Mouse (Mus musculus) neural tube, embryonic 11.5 days (tissue): ENCODE data around the gene Ift43. TPM values are rescaled to one million over a fixed set of nuclear protein-coding genes. Genes with fewer than 3 reads are reported as not detected.

Experiments
- ATAC-seq: fragments of 200-750 bp; cut with Nextera tagmentation; 2 replicates; pipeline ENCODE4 v1.8.0; 2017; ENCODE audit warnings: moderate number of reproducible peaks, mild to moderate bottlenecking, moderate TSS enrichment, moderate library complexity; ENCODE audit not compliant: insufficient read depth, low FRiP score, low TSS enrichment
- DNase-seq: peaks from one replicate; pipeline ENCODE4 v3.0.0-alpha.2; 2015; ENCODE audit warnings: low spot score
- H3K27ac ChIP-seq: fragments of 300-500 bp; sonication (generic); 2 replicates; pipeline ENCODE4 v1.5.1; 2014; ENCODE audit warnings: low read depth, mild to moderate bottlenecking, low read length
- H3K27me3 ChIP-seq: fragments of 300-500 bp; sonication (generic); 2 replicates; pipeline ENCODE4 v1.6.1; 2014; ENCODE audit warnings: mild to moderate bottlenecking, low read length, mixed read lengths; ENCODE audit not compliant: control insufficient read depth, insufficient read depth
- H3K36me3 ChIP-seq: fragments of 300-500 bp; sonication (generic); 2 replicates; pipeline ENCODE4 v1.6.1; 2014; ENCODE audit warnings: mild to moderate bottlenecking, low read length, moderate library complexity, mixed read lengths; ENCODE audit not compliant: control insufficient read depth, insufficient read depth
- H3K4me1 ChIP-seq: fragments of 300-500 bp; sonication (generic); 2 replicates; pipeline ENCODE4 v1.6.1; 2014; ENCODE audit warnings: low read length, mixed read lengths; ENCODE audit not compliant: control insufficient read depth, insufficient read depth
- H3K4me2 ChIP-seq: fragments of 300-500 bp; sonication (generic); 2 replicates; pipeline ENCODE4 v1.6.1; 2014; ENCODE audit warnings: low read depth, mild to moderate bottlenecking, moderate library complexity
- H3K4me3 ChIP-seq: fragments of 300-500 bp; sonication (generic); 2 replicates; pipeline ENCODE4 v1.5.1; 2014; ENCODE audit warnings: low read depth, low read length
- H3K9ac ChIP-seq: fragments of 300-500 bp; sonication (generic); 2 replicates; pipeline ENCODE4 v1.6.1; 2014; ENCODE audit warnings: mild to moderate bottlenecking, low read length
- H3K9me3 ChIP-seq: fragments of 300-500 bp; sonication (generic); 2 replicates; pipeline ENCODE4 v1.6.1; 2016; ENCODE audit warnings: low read length; ENCODE audit not compliant: control insufficient read depth
- WGBS: fragments of 180-500 bp; shearing (Covaris S2); extraction: QIAGEN DNeasy Blood & Tissue Kit; methylation state at CpG from one replicate; pipeline ENCODE4 v1.1.7; 2014; 5-methylcytosine and 5-hydroxymethylcytosine counted together
- polyA plus RNA-seq: library from polyadenylated mRNA; unstranded; fragments of >200 nt; fragmentation: Nextera tagmentation; extraction: Ambion mirVana; gene quantifications from 2 replicates; pipeline ENCODE4 v1.2.1, GENCODE M21; 2014

Ift43 gene
- polyA plus RNA-seq, 1 experiment from 2014 or later: 88.1 TPM

GRCm38 (mm10) chr12:86116295-86116835, 34.0 kb downstream of the Ift43 start:
- no peak overlapping the region for H3K27ac ChIP-seq
- WGBS: 90% methylated on average over 15 of the region's 15 CpGs
- H3K9me3 ChIP-seq: no peaks in the 10 kb centered on the region
- H3K4me1 ChIP-seq: no peaks in the 10 kb centered on the region
- no peak overlapping the region for H3K4me3 ChIP-seq
- DNase-seq (no peak), ATAC-seq (no peak)
- H3K36me3 ChIP-seq: no peaks in the 10 kb centered on the region
- H3K4me2 ChIP-seq: no peak overlapping the region
- no peak overlapping the region for H3K9ac ChIP-seq
- no peaks in the 10 kb centered on the region for H3K27me3 ChIP-seq

GRCm38 (mm10) chr12:86124016-86124415, 41.7 kb downstream of the Ift43 start:
- Histone ChIP-seq H3K27ac (no peak overlapping the region), H3K9me3 (no peaks in the 10 kb centered on the region), H3K9ac (no peak overlapping the region), H3K27me3 (no peaks in the 10 kb centered on the region), H3K4me1 (no peaks in the 10 kb centered on the region), H3K4me2 (no peak overlapping the region), H3K36me3 (no peaks in the 10 kb centered on the region), H3K4me3 (no peak overlapping the region)
- ATAC-seq: no peak
- WGBS: 84% methylated on average over 6 of the region's 6 CpGs
- DNase-seq: no peak

GRCm38 (mm10) chr12:86128122-86128521, 45.8 kb downstream of the Ift43 start:
- Histone ChIP-seq H3K9me3 (no peaks in the 10 kb centered on the region), H3K27ac (no peak overlapping the region), H3K4me3 (no peak overlapping the region), H3K4me2 (no peak overlapping the region), H3K36me3 (no peaks in the 10 kb centered on the region), H3K27me3 (no peaks in the 10 kb centered on the region), H3K9ac (no peak overlapping the region), H3K4me1 (no peaks in the 10 kb centered on the region)
- ATAC-seq (no peak), DNase-seq (no peak)
- WGBS: 80% methylated on average over 6 of the region's 6 CpGs

GRCm38 (mm10) chr12:86129005-86129404, 46.7 kb downstream of the Ift43 start:
- H3K27ac ChIP-seq: no peak overlapping the region
- no peak overlapping the region for H3K9ac ChIP-seq
- no peaks in the 10 kb centered on the region for H3K27me3 ChIP-seq
- no peak overlapping the region for H3K4me3 ChIP-seq
- ATAC-seq: no peak
- no peaks in the 10 kb centered on the region for H3K36me3 ChIP-seq
- no peak for DNase-seq
- H3K4me2 ChIP-seq: no peak overlapping the region
- 89% methylated on average over 8 of the region's 8 CpGs for WGBS
- H3K9me3 ChIP-seq: no peaks in the 10 kb centered on the region
- no peaks in the 10 kb centered on the region for H3K4me1 ChIP-seq

GRCm38 (mm10) chr12:86129696-86130095, 47.4 kb downstream of the Ift43 start:
- no peak for DNase-seq
- Histone ChIP-seq H3K4me2 (no peak overlapping the region), H3K27me3 (no peaks in the 10 kb centered on the region), H3K27ac (no peak overlapping the region), H3K9ac (no peak overlapping the region), H3K4me1 (no peaks in the 10 kb centered on the region), H3K36me3 (no peaks in the 10 kb centered on the region), H3K9me3 (no peaks in the 10 kb centered on the region), H3K4me3 (no peak overlapping the region)
- no peak for ATAC-seq
- WGBS: 83% methylated on average over 10 of the region's 10 CpGs

GRCm38 (mm10) chr12:86132799-86133198, 50.5 kb downstream of the Ift43 start:
- Histone ChIP-seq H3K4me3 (no peak overlapping the region), H3K9ac (no peak overlapping the region), H3K27me3 (no peaks in the 10 kb centered on the region), H3K27ac (no peak overlapping the region), H3K9me3 (no peaks in the 10 kb centered on the region), H3K36me3 (no peaks in the 10 kb centered on the region), H3K4me1 (no peaks in the 10 kb centered on the region), H3K4me2 (no peak overlapping the region)
- ATAC-seq (no peak), DNase-seq (peak; percentile 42)
- WGBS: 38% methylated on average over 2 of the region's 2 CpGs

GRCm38 (mm10) chr12:86135691-86136090, 53.4 kb downstream of the Ift43 start:
- Histone ChIP-seq H3K27ac (no peak overlapping the region), H3K4me1 (no peaks in the 10 kb centered on the region), H3K36me3 (no peaks in the 10 kb centered on the region), H3K27me3 (no peaks in the 10 kb centered on the region), H3K9ac (no peak overlapping the region), H3K4me3 (no peak overlapping the region), H3K9me3 (no peaks in the 10 kb centered on the region), H3K4me2 (no peak overlapping the region)
- WGBS: 86% methylated on average over 4 of the region's 4 CpGs
- ATAC-seq (no peak), DNase-seq (no peak)

- no peak overlapping the region for H3K9ac ChIP-seq
- H3K4me1 ChIP-seq: no peaks in the 10 kb centered on the region
- no peak overlapping the region for H3K4me2 ChIP-seq
- DNase-seq (no peak), ATAC-seq (no peak)
- H3K4me3 ChIP-seq: no peak overlapping the region
- no peaks in the 10 kb centered on the region for H3K27me3 ChIP-seq
- no peaks in the 10 kb centered on the region for H3K36me3 ChIP-seq
- no peaks in the 10 kb centered on the region for H3K9me3 ChIP-seq
- no peak overlapping the region for H3K27ac ChIP-seq
- 85% methylated on average over 9 of the region's 9 CpGs for WGBS
Measured at GRCm38 (mm10) chr12:86138696-86139095, 56.4 kb downstream of the Ift43 start.

- WGBS: 95% methylated on average over 1 of the region's 1 CpGs
Measured at GRCm38 (mm10) chr12:86142389-86142788, 60.0 kb downstream of the Ift43 start.

More at GRCm38 (mm10) chr12:86142389-86142788, 60.0 kb downstream of the Ift43 start:
- no peak overlapping the region for H3K27ac ChIP-seq
- H3K9ac ChIP-seq: no peak overlapping the region
- ATAC-seq (no peak), DNase-seq (no peak)
- no peaks in the 10 kb centered on the region for H3K36me3 ChIP-seq
- H3K4me3 ChIP-seq: no peak overlapping the region
- H3K4me2 ChIP-seq: no peak overlapping the region
- no peaks in the 10 kb centered on the region for H3K9me3 ChIP-seq
- no peaks in the 10 kb centered on the region for H3K27me3 ChIP-seq
- H3K4me1 ChIP-seq: no peaks in the 10 kb centered on the region
